Mouse (Mus musculus): ENCODE measurements around the gene Gcnt4.

GRCm38 (mm10) chr13:96973318-96973717 lies 48.8 kb downstream of the Gcnt4 start:
- TF ChIP-seq POLR2A (IDR thresholded peaks at IDR 0.05; ENCODE audit: insufficient read depth, low read depth, low read length), result no peak
- TF ChIP-seq CTCF (IDR thresholded peaks at IDR 0.05; ENCODE audit: insufficient read depth, low read depth, low read length), result no peak
